Mouse (Mus musculus): ENCODE results near the gene Pptc7. TPM values are rescaled to one million over a fixed set of nuclear protein-coding genes. Genes with fewer than 3 reads are reported as not detected.

The Pptc7 gene
- polyA plus RNA-seq, 1 experiment from 2014 or later, result 8.6 TPM

DNA sequence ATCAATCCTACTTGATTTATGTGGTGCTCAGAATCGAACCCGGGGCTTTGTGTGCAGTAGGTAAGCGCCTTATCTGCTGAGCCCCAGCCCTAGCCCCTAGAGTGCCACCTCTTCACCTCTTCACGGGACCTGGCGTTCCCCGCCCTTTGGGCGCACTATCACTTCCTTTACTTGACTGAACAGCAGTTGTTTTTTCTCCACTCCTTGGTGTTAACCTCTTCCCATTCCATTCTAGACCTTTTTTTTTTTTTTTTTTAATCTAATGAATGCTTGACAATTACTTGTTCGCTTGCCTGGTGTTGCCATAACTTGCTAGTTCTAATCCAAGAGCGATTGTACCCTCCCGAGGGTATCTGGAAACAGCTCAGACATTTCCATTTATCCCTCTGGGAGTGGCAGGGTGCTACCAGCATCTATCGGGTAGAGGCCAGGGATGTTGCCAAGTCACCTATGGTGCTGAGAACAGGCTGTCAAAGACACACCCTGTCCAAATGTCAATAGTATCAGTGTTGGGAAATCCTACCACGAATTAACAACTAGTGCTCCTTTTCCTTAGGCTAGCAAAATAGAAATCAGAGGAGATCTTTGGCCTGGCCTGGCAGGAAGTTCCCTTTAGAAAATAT lies 4.3 kb upstream of the Pptc7 start:
- H3K36me3 ChIP-seq (ENCODE audit: control insufficient read depth, insufficient read depth, low read length), result no peaks in the 10 kb centered on the region
- H3K9ac ChIP-seq (ENCODE audit: low read length), result no peak overlapping the region
- peak overlapping the region; percentile 47; the same call in 1 of the 2 replicates for H3K4me2 ChIP-seq (ENCODE audit: low read depth, low read length)
- peak overlapping the region; percentile 89 for H3K27ac ChIP-seq (ENCODE audit: low read length)
- no peaks in the 10 kb centered on the region for H3K9me3 ChIP-seq (ENCODE audit: control insufficient read depth, low read length)
- H3K27me3 ChIP-seq (ENCODE audit: control insufficient read depth, insufficient read depth, low read depth, low read length), result no peaks in the 10 kb centered on the region
- ATAC-seq (ENCODE audit: low read depth), result no peak
- H3K4me3 ChIP-seq (ENCODE audit: low read length), result no peak overlapping the region
- 55% methylated on average over 12 of the region's 12 CpGs for WGBS
- peaks cover 21% of the 10 kb centered on the region for H3K4me1 ChIP-seq (replicated peaks; ENCODE audit: control insufficient read depth, insufficient read depth, low read length)

DNA sequence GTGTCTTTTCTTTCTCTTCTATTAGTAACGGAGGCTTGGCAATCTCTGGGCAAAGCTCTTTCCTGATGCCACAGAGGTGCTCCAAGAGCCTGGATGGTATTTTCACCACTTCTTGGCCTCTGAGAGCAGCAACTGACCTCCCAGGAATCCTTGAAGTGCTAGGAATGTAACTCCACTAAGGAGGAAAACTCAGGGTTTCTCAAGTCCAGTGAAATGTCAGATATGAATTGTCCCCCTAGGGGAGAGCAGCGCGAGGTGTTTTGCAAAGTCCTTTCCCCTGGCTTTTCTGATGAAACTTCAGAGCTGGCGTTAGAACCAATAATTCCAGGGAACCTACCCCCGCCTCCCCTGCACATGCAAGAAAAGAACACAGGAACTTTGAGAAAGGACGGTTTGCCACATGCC lies 3.7 kb upstream of the Pptc7 start:
- Histone ChIP-seq H3K9ac (ENCODE audit: low read length) (0 out of 2 replicates have a peak overlapping the region, but pooled peaks have one; percentile 21), H3K4me1 (replicated peaks; ENCODE audit: control insufficient read depth, insufficient read depth, low read length) (peaks cover 25% of the 10 kb centered on the region), H3K4me3 (ENCODE audit: low read length) (peak overlapping the region; percentile 16), H3K27me3 (ENCODE audit: control insufficient read depth, insufficient read depth, low read depth, low read length) (no peaks in the 10 kb centered on the region), H3K4me2 (ENCODE audit: low read depth, low read length) (peak overlapping the region; percentile 47), H3K27ac (ENCODE audit: low read length) (peak overlapping the region; percentile 89), H3K36me3 (ENCODE audit: control insufficient read depth, insufficient read depth, low read length) (no peaks in the 10 kb centered on the region), H3K9me3 (ENCODE audit: control insufficient read depth, low read length) (no peaks in the 10 kb centered on the region)
- WGBS, result 18% methylated on average over 6 of the region's 6 CpGs
- ATAC-seq (ENCODE audit: low read depth), result 0 out of 2 replicates have a peak, but pooled peaks have one; percentile 18

DNA sequence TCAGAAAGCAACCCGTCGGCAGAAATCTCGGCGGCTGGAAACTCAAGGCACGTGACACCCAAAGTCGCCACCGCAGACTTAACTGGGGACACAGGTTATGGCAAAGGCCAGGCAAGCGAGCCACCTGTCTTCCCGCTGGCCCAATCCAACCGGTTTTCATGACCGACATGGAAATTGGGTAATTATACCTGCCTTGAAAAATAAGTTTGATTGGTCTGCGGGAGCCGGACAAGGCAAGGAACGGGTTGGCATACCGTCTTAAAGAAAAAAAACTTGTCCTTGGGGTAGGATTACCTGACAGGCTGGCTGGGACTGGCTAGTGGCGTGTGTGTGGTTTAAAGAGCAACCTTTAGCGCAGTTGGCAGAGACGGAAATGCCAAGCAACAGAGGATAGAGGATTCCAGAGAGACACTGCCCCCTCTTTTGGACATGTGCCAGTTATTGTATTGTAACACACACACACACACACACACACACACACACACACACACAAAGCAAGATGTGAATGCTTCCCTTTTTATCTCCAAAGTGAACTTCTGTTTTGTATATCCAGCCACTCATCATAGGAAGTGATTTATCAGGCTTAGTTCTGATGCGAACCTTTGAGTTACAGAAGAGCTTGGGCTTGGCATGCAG lies 3.2 kb upstream of the Pptc7 start:
- H3K9me3 ChIP-seq (ENCODE audit: control insufficient read depth, low read length), result no peaks in the 10 kb centered on the region
- H3K36me3 ChIP-seq (ENCODE audit: control insufficient read depth, insufficient read depth, low read length), result no peaks in the 10 kb centered on the region
- peak overlapping the region; percentile 47 for H3K4me2 ChIP-seq (ENCODE audit: low read depth, low read length)
- peak overlapping the region; percentile 89 for H3K27ac ChIP-seq (ENCODE audit: low read length)
- H3K4me3 ChIP-seq (ENCODE audit: low read length), result peak overlapping the region; percentile 16
- H3K4me1 ChIP-seq (replicated peaks; ENCODE audit: control insufficient read depth, insufficient read depth, low read length), result peaks cover 30% of the 10 kb centered on the region
- 0 out of 2 replicates have a peak overlapping the region, but pooled peaks have one; percentile 21 for H3K9ac ChIP-seq (ENCODE audit: low read length)
- no peak for ATAC-seq (ENCODE audit: low read depth)
- WGBS, result 14% methylated on average over 19 of the region's 19 CpGs
- no peaks in the 10 kb centered on the region for H3K27me3 ChIP-seq (ENCODE audit: control insufficient read depth, insufficient read depth, low read depth, low read length)

DNA sequence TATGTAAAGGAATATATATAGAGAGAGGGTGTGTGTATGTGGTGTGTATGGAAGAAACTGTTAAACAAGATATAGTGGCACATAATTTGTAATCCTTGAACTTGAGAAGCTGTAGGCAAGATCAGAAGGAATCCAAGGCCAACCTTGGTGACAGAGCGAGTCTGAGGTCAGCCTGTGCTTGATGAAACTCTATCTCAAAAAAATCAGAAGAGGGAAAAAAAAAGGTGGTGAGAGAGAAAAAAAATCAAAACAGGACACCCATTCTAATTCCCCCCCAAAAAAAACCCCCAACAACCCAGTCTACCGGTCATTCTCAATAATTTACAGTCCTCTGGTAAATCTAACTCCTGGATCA lies 360 bp upstream of the Pptc7 start:
- H3K27me3 ChIP-seq (ENCODE audit: control insufficient read depth, insufficient read depth, low read depth, low read length), result no peaks in the 10 kb centered on the region
- H3K4me1 ChIP-seq (replicated peaks; ENCODE audit: control insufficient read depth, insufficient read depth, low read length), result peaks cover 34% of the 10 kb centered on the region
- no peaks in the 10 kb centered on the region for H3K36me3 ChIP-seq (ENCODE audit: control insufficient read depth, insufficient read depth, low read length)
- 14% methylated on average over 2 of the region's 2 CpGs for WGBS
- H3K27ac ChIP-seq (ENCODE audit: low read length), result no peak overlapping the region
- no peaks in the 10 kb centered on the region for H3K9me3 ChIP-seq (ENCODE audit: control insufficient read depth, low read length)
- H3K9ac ChIP-seq (ENCODE audit: low read length), result no peak overlapping the region
- ATAC-seq (ENCODE audit: low read depth), result no peak
- H3K4me3 ChIP-seq (ENCODE audit: low read length), result peak overlapping the region; percentile 94
- peak overlapping the region; percentile 42 for H3K4me2 ChIP-seq (ENCODE audit: low read depth, low read length)

DNA sequence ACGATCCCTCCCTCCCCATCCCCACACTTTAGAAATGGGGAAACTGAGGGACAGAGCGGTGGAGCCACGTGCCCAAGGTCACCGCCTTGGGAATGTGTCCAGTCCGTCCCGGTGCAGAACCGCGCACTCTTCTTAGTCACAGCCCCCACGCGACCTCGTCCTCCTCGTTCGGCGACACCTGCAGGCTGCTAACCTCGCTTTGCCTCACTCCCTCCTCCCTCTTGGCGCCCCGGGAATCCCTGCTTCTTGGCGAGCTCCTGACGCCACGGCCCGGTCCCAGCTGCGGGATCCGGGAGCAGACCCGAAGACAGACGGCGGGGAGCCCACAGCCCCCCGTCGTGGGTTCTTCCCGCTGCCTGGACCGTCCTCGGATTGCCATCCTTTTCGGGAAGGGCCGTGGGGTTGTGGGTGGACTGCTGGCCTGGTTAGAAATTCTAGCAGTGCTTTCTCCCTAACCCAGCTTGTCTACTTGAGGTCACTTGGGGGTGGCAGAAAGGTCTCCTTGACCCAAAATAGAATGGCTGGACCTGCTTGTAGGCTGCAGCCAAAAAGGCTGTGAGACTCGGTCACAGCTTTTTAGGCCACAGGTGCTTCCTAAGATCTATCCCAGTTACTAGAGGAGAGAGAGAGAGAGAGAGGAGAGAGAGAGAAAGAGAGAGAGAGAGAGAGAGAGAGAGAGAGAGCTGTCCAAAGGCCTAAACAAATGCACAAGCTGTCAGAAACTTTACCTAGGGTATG lies 1.0 kb downstream of the Pptc7 start:
- no peaks in the 10 kb centered on the region for H3K9me3 ChIP-seq (ENCODE audit: control insufficient read depth, low read length)
- H3K27ac ChIP-seq (ENCODE audit: low read length), result peak overlapping the region; percentile 52; the same call in 1 of the 2 replicates
- peaks cover 27% of the 10 kb centered on the region for H3K4me1 ChIP-seq (replicated peaks; ENCODE audit: control insufficient read depth, insufficient read depth, low read length)
- peak overlapping the region; percentile 94 for H3K4me3 ChIP-seq (ENCODE audit: low read length)
- peak overlapping the region; percentile 98 for H3K4me2 ChIP-seq (ENCODE audit: low read depth, low read length)
- H3K9ac ChIP-seq (ENCODE audit: low read length), result peak overlapping the region; percentile 90
- ATAC-seq (ENCODE audit: low read depth), result peak; percentile 26; the same call in 1 of the 2 replicates
- H3K27me3 ChIP-seq (ENCODE audit: control insufficient read depth, insufficient read depth, low read depth, low read length), result no peaks in the 10 kb centered on the region
- WGBS, result under 1% methylated on average over 34 of the region's 34 CpGs
- 0 out of 2 replicates have a peak, but pooled peaks cover 3% of the 10 kb centered on the region for H3K36me3 ChIP-seq (ENCODE audit: control insufficient read depth, insufficient read depth, low read length)

DNA sequence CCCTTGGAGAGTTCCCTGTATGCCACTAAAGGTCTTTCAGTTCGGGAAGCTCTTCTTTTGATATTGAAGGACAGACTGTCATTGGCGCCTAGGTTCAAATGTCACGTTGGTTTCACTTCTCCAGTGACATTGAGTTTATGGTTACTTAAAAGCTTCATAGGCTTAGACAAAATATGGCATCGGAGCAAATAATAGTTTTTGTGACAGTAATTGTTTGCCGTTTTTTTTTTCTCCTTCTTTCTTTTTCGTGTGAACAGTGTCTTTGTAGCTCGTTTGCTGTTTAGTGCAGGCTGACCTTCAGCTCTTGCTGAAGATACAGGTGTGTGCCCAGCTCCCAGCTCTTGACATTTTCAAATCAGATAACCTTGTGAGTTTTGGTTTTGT lies 1.6 kb downstream of the Pptc7 start:
- ATAC-seq (ENCODE audit: low read depth), result no peak
- Histone ChIP-seq H3K9ac (ENCODE audit: low read length) (peak overlapping the region; percentile 90), H3K27me3 (ENCODE audit: control insufficient read depth, insufficient read depth, low read depth, low read length) (no peaks in the 10 kb centered on the region), H3K4me3 (ENCODE audit: low read length) (peak overlapping the region; percentile 94), H3K9me3 (ENCODE audit: control insufficient read depth, low read length) (no peaks in the 10 kb centered on the region), H3K27ac (ENCODE audit: low read length) (no peak overlapping the region), H3K4me1 (replicated peaks; ENCODE audit: control insufficient read depth, insufficient read depth, low read length) (peaks cover 21% of the 10 kb centered on the region), H3K4me2 (ENCODE audit: low read depth, low read length) (peak overlapping the region; percentile 98), H3K36me3 (ENCODE audit: control insufficient read depth, insufficient read depth, low read length) (0 out of 2 replicates have a peak, but pooled peaks cover 3% of the 10 kb centered on the region)
- WGBS, result 48% methylated on average over 7 of the region's 7 CpGs

DNA sequence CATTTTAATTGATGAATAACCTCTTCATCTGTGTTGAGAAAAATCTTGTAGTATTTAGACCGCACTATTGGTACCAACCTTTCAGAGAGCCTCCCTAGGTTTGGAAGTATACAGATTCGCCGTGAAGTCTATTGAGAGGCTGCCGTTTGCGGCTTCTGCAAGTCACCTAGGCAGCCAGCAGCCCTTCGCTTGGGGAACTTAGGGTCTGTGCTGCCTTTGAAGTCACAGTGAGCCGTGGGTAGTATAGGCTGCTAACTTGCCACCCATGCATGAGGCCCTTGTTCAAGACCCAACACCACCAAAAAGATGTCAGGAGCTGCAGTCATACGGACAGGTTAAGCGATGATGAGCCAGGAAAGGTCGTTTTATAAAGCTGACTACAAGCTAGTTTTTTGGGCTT lies 2.0 kb downstream of the Pptc7 start:
- Histone ChIP-seq H3K36me3 (ENCODE audit: control insufficient read depth, insufficient read depth, low read length) (0 out of 2 replicates have a peak, but pooled peaks cover 3% of the 10 kb centered on the region), H3K9ac (ENCODE audit: low read length) (no peak overlapping the region), H3K27me3 (ENCODE audit: control insufficient read depth, insufficient read depth, low read depth, low read length) (no peaks in the 10 kb centered on the region), H3K4me2 (ENCODE audit: low read depth, low read length) (peak overlapping the region; percentile 98; the same call in 1 of the 2 replicates), H3K27ac (ENCODE audit: low read length) (no peak overlapping the region), H3K9me3 (ENCODE audit: control insufficient read depth, low read length) (no peaks in the 10 kb centered on the region), H3K4me1 (replicated peaks; ENCODE audit: control insufficient read depth, insufficient read depth, low read length) (peaks cover 20% of the 10 kb centered on the region), H3K4me3 (ENCODE audit: low read length) (no peak overlapping the region; the same call in 1 of the 2 replicates)
- ATAC-seq (ENCODE audit: low read depth), result no peak
- 80% methylated on average over 10 of the region's 10 CpGs for WGBS

DNA sequence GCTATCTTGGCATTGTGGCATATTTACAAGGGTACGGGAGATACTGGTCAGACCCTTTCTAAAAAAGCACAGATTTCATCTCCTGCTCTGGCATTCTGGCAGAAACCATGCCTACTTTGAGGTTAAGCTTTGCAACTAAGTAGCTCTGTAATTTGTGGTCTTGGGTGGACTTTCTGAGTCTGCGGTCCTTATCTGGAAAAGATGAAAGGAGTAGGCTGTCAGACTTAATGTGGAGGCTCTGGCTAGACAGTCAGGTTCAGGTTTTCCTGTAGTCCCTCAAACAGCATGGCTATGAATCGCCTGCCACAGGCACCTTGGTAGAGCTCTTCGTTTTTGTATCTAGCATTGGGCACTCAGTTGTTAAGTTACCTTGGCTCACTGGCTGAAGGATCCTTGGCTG lies 2.9 kb downstream of the Pptc7 start:
- peaks cover 20% of the 10 kb centered on the region for H3K4me1 ChIP-seq (replicated peaks; ENCODE audit: control insufficient read depth, insufficient read depth, low read length)
- no peak overlapping the region for H3K27ac ChIP-seq (ENCODE audit: low read length)
- H3K9me3 ChIP-seq (ENCODE audit: control insufficient read depth, low read length), result no peaks in the 10 kb centered on the region
- H3K9ac ChIP-seq (ENCODE audit: low read length), result no peak overlapping the region
- H3K4me3 ChIP-seq (ENCODE audit: low read length), result no peak overlapping the region
- no peak overlapping the region for H3K4me2 ChIP-seq (ENCODE audit: low read depth, low read length)
- 0 out of 2 replicates have a peak, but pooled peaks cover 3% of the 10 kb centered on the region for H3K36me3 ChIP-seq (ENCODE audit: control insufficient read depth, insufficient read depth, low read length)
- WGBS, result 85% methylated on average over 4 of the region's 4 CpGs
- H3K27me3 ChIP-seq (ENCODE audit: control insufficient read depth, insufficient read depth, low read depth, low read length), result no peaks in the 10 kb centered on the region
- ATAC-seq (ENCODE audit: low read depth), result no peak
